Mouse (Mus musculus) megakaryocyte, embryonic 14.5 days (primary cell): ENCODE data around the gene Pdss2.

Experiments used
- FLI1 ChIP-seq: IDR thresholded peaks from 2 replicates; pipeline ENCODE4 v1.6.1; 2012; ENCODE audit warnings: low read length, inconsistent platforms, mixed read lengths
- GATA1 ChIP-seq: IDR thresholded peaks from 3 replicates; pipeline ENCODE4 v1.6.1; 2012; ENCODE audit warnings: mixed read lengths, low read length, inconsistent platforms, borderline replicate concordance

DNA sequence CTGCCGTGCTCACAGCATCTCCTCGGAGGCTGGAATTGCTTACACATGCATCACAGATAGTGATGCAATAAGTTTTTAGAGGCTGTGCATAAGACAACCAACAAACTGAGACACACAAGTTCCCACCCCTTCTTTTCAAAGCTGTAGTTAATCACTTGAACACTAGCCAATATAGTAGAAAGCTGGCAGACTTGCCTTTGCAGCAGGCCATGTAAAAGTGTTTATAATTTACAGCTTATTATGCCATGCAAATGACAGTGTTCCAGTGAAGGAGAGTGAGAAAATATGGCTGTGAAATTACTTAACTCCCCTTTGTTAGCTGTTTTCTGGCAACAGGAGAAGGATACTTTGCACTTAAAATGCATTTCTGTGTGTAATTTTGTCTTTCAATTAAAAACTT is 90.9 kb downstream of the Pdss2 start:
- TF ChIP-seq GATA1 (no peak), FLI1 (no peak)
